Mouse (Mus musculus) cerebellum, postnatal 10 days (tissue): ENCODE results near the gene Syn3.
A peak's percentile ranks its signal among the peaks of the same experiment; 100 is the strongest.

Experiments
- DNase-seq, 2 experiments: peaks; one replicate each; pipeline ENCODE4 v3.0.0; 2021; ENCODE audit warnings: mixed read lengths in 2 of 2

Gene Syn3

GRCm38 (mm10) chr10:86367346-86367745 lies 131.3 kb downstream of the Syn3 start:
- no peak for DNase-seq

GRCm38 (mm10) chr10:86365632-86366092 lies 133.0 kb downstream of the Syn3 start:
- peak; percentile 34 to 49 for DNase-seq

DNA sequence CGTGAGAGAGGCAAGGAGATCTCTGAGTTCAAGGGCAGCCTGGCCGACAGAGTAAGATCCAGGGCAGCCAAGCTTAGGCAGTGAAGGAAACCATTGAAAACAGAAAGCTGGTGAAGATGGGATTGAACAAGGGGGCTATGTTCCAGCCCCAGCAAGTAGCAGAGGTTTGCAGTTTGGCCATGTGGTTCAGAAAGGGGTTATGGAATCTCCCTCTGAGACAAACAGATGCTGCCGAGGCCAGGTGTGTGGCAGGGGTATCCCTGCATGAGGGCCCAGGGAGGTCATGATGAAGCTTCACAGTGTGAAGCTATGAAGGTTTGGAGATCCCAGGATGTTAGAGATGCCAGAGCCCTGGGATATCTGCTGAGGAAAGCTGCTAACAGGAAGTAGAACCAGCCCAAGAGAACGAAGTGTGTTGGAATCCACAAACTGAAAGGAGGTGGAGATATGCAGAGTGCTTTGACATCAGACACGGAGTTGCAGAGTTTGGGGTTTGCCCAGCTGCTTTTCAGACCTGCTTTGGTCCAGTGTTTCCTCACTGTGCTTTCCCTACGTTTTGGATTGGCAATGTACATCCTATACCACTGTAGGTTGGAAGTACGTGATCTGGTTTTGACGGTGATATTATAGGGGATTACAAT lies 134.9 kb downstream of the Syn3 start:
- DNase-seq, result no peak

DNA sequence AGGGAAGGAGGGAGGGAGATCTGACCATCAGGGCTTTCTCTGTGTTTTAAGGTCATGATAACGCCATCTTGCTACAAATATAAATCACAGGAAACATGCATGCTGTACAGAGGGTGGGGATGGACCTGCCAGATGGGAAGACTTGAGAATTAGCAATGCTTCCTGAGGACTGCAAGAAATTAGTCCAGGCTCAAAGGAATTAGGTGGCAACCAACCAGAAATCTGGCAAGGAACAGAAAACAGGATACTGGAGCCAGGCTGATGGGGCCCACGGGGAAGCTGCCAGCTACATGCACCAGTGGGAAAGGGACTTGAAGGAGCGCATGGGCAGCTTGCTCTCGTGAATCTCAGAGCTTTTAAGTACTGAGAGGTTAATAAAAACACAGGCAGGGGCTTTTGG lies 139.0 kb downstream of the Syn3 start:
- DNase-seq, result peak; percentile 90 to 93

DNA sequence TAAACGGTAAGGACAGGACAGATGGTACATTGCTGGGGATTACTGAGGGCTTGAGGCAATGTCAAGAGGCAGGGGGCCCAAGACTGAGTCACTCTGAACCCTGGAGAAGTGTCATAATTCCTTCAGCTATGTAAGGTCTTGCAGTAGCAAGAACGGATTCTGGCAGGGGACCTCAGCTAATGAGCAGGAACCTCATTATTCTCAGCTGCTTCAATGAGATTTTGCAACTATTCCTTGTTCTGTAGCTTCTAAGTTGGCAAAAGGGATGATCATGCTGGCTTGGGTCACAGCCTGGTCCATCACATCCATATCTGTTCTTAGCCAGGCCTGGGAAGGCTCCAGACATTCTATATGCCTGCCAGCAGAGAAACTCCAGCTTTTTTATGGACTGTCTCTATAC lies 139.5 kb downstream of the Syn3 start:
- DNase-seq, result peak; percentile 80 to 83

- peak; percentile 83 to 86 for DNase-seq
Measured at GRCm38 (mm10) chr10:86358307-86358975, 140.3 kb downstream of the Syn3 start.

- DNase-seq, result peak; percentile 60 to 74
Measured at GRCm38 (mm10) chr10:86356819-86357563, 141.7 kb downstream of the Syn3 start.

DNA sequence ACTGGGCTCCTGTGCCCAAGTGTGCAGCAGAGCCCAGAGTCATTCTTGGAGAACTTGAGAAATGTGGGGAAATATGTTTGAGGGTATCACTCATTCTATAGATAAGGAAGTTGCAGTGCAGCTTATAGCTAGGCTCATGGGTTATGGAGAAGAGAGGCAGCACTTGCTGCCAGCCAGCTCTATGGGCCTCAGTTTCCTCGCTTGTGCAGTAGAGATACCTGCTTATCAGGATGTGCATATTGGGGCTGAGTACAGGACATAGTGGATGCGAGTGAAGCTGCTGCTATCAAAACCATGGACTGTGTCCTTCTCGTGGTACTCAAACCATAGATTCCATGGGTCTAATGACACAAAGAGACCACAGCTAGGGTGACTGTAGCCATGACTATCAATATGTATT lies 146.2 kb downstream of the Syn3 start:
- no peak for DNase-seq

DNA sequence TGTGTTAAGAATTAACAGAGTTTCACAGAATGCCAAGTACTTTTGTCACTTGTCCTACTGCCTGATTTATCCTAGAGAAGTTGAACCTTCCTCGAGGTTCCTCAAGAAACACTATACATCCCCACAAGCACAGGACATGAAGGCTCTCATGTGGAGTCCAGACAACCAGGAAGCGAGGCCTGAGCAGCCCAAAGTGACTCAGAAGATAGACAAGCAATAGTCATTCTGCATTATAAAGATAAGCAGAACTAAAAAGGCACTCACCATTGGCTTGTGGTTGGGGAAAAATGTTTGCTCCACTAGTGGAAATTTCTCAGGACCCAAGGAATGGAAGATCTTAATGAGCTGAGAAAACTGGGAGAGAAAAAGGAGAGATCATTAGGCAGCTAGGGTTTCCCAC lies 147.4 kb downstream of the Syn3 start:
- DNase-seq, result no peak

- no peak for DNase-seq
Measured at GRCm38 (mm10) chr10:86346235-86346840, 152.4 kb downstream of the Syn3 start.

GRCm38 (mm10) chr10:86345645-86346044 lies 153.1 kb downstream of the Syn3 start:
- no peak for DNase-seq

GRCm38 (mm10) chr10:86344654-86345053 lies 154.0 kb downstream of the Syn3 start:
- DNase-seq, result no peak

DNA sequence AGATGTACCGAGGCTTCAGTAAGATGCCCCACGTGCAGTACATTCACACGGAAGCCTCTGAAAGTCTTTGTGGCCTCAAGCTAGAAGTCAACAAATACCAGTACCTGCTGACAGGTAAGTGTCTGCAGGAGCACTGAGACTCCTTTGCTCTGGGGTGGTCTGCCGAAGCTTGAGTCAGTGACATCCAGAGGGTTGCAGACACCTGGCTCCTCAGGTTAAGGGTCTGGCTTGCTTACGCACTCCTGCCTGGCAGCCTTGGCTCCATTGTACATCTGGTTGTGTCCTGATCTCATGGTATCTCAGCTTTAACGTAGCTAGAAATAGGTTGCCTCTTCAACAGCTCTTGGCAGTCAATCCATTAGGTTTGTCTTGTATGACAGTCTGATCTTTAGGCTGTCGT lies 154.8 kb downstream of the Syn3 start:
- DNase-seq, result no peak

- no peak for DNase-seq
Measured at GRCm38 (mm10) chr10:86343362-86343761, 155.3 kb downstream of the Syn3 start.

GRCm38 (mm10) chr10:86342713-86343112 lies 156.0 kb downstream of the Syn3 start:
- DNase-seq, result no peak

- no peak for DNase-seq
Measured at GRCm38 (mm10) chr10:86342151-86342550, 156.5 kb downstream of the Syn3 start.

- no peak for DNase-seq
Measured at GRCm38 (mm10) chr10:86341589-86341988, 157.1 kb downstream of the Syn3 start.

DNA sequence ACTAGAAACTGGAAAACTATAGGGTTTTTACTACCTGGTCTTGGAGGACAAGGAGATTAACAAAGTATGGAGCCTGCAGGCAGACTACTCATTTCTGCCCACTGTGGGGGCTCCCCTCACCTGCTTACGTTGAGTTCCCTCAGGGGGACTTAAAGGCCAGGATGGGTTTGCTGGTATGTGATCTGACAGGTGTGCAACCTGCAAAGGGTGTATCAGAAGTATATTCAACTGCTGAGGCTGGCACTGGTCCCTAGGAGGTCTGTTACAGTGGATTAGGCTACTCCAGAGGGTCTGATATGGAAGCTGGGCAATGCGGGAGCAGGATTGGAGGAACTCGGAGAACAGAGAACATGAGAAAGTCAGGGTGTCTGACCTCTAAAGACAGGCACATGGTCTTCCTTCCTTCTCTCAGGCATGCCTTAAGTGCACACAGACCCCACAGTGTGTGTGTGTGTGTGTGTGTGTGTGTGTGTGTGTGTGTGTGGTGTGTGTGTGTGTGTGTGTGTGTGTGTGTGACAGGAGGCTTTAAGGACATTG lies 157.6 kb downstream of the Syn3 start:
- DNase-seq, result no peak

- peak in 1 of 2 experiments; percentile 54 for DNase-seq
Measured at GRCm38 (mm10) chr10:86340421-86340820, 158.3 kb downstream of the Syn3 start.

GRCm38 (mm10) chr10:86339649-86340379 lies 158.9 kb downstream of the Syn3 start:
- peak; percentile 91 to 95 for DNase-seq

GRCm38 (mm10) chr10:86339121-86339520 lies 159.6 kb downstream of the Syn3 start:
- DNase-seq, result no peak

DNA sequence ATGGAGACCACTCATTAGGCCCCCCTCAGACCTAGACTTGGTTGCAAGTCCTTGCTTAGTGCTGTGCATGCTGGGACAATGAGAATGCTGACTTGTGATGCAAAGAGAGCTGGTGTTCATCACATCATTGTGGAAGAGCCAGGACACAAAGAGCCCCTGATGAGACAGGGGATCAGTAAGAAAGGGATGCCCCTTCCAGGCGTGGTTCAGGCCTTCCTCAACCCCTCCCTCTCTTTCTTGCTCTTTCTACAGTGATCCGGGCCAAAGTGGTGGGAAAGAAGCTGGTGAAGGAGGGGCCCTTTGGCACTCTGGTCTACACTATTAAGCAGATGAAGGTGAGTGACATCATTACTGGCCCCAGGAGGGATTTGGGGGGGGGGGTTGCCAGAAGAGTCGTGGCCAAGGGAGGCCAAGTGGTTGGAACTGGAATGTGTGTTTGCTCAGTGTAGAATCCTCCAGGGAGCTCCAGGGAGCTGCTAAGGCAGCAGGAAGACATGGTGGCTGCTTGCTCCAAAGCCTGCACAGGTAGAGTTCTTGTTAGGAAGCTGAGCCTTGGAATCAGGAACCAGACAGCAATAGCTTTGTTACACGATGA lies 160.5 kb downstream of the Syn3 start:
- no peak for DNase-seq
